Mouse (Mus musculus) stomach, embryonic 14.5 days (tissue): ENCODE data around the gene Trio. TPM values are rescaled to one million over a fixed set of nuclear protein-coding genes. Genes with fewer than 3 reads are reported as not detected.

Source experiments
- ATAC-seq: fragments of 200-750 bp; cut with Nextera tagmentation; 2 replicates; pipeline ENCODE4 v1.8.0; 2017; ENCODE audit warnings: low read depth, moderate TSS enrichment; ENCODE audit not compliant: insufficient number of reproducible peaks, insufficient read depth, low FRiP score
- H3K27ac ChIP-seq: fragments of 300-500 bp; sonication (generic); 2 replicates; pipeline ENCODE4 v1.5.1; 2014; ENCODE audit warnings: mild to moderate bottlenecking, low read length, moderate library complexity, mixed read lengths
- H3K27me3 ChIP-seq: fragments of 300-500 bp; sonication (generic); 2 replicates; pipeline ENCODE4 v1.6.1; 2014; ENCODE audit warnings: low read length, control low read depth, mixed read lengths; ENCODE audit not compliant: control insufficient read depth, insufficient read depth
- H3K36me3 ChIP-seq: fragments of 300-500 bp; sonication (generic); 2 replicates; pipeline ENCODE4 v1.6.1; 2014; ENCODE audit warnings: mild to moderate bottlenecking, control low read depth, low read length, moderate library complexity, mixed read lengths; ENCODE audit not compliant: control insufficient read depth, insufficient read depth
- H3K4me1 ChIP-seq: fragments of 300-500 bp; sonication (generic); 2 replicates; pipeline ENCODE4 v1.6.1; 2014; ENCODE audit warnings: low read length, control low read depth, mixed read lengths; ENCODE audit not compliant: control insufficient read depth, insufficient read depth
- H3K4me2 ChIP-seq: fragments of 300-500 bp; sonication (generic); replicated peaks from 2 replicates; pipeline ENCODE4 v1.6.1; 2014; ENCODE audit warnings: low read depth, low read length, control low read depth
- H3K4me3 ChIP-seq: fragments of 300-500 bp; sonication (generic); 2 replicates; pipeline ENCODE4 v1.5.1; 2014; ENCODE audit warnings: low read depth, low read length, control low read depth
- H3K9ac ChIP-seq: fragments of 300-500 bp; sonication (generic); replicated peaks from 2 replicates; pipeline ENCODE4 v1.6.1; 2014; ENCODE audit warnings: low read depth, mild to moderate bottlenecking, control low read depth, low read length, moderate library complexity, mixed read lengths
- H3K9me3 ChIP-seq: fragments of 300-500 bp; sonication (generic); 2 replicates; pipeline ENCODE4 v1.6.1; 2016; ENCODE audit warnings: low read depth, low read length, control low read depth; ENCODE audit not compliant: control insufficient read depth
- WGBS: fragments of 180-500 bp; shearing (Covaris S2); extraction: QIAGEN DNeasy Blood & Tissue Kit; methylation state at CpG from one replicate; pipeline ENCODE4 v1.1.7; 2014; 5-methylcytosine and 5-hydroxymethylcytosine counted together
- polyA plus RNA-seq: library from polyadenylated mRNA; unstranded; fragments of >200 nt; fragmentation: Nextera tagmentation; extraction: Ambion mirVana; gene quantifications from 2 replicates; pipeline ENCODE4 v1.2.1, GENCODE M21; 2014

Gene Trio
- polyA plus RNA-seq, 1 experiment from 2014 or later: 54.2 TPM

DNA sequence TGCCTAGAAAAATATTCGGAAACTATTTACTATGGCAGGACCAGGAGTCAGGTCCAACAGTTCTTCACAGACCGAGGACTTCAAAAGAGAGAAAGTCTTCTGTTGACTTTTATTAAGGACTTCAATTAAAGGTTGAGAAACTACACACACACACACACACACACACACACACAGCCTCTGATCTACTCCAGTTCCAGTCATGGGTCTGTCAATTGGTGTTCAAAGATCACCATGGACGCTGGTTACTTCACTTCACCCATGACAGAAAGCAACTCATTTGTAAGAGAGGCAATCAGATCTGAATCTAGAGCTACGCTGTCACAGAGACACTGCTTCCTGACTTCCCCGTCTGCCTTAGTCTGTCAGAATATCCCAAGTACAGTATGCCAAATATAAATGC, 33.1 kb downstream of the Trio start:
- H3K4me3 ChIP-seq: no peak overlapping the region
- no peak for ATAC-seq
- H3K9me3 ChIP-seq: no peaks in the 10 kb centered on the region
- 43% methylated on average over 5 of the region's 5 CpGs for WGBS
- peaks cover 38% of the 10 kb centered on the region for H3K4me1 ChIP-seq
- H3K9ac ChIP-seq: no peak overlapping the region
- H3K27me3 ChIP-seq: no peaks in the 10 kb centered on the region
- H3K4me2 ChIP-seq: no peak overlapping the region
- no peaks in the 10 kb centered on the region for H3K36me3 ChIP-seq
- peak overlapping the region; percentile 64; the same call in 1 of the 2 replicates for H3K27ac ChIP-seq

- 52% methylated on average over 6 of the region's 6 CpGs for WGBS
- no peak overlapping the region for H3K4me3 ChIP-seq
- no peak overlapping the region for H3K4me2 ChIP-seq
- H3K9me3 ChIP-seq: no peaks in the 10 kb centered on the region
- peaks cover 33% of the 10 kb centered on the region for H3K4me1 ChIP-seq
- no peak overlapping the region for H3K9ac ChIP-seq
- ATAC-seq: no peak
- peak overlapping the region; percentile 64; the same call in 1 of the 2 replicates for H3K27ac ChIP-seq
- H3K27me3 ChIP-seq: no peaks in the 10 kb centered on the region
- H3K36me3 ChIP-seq: no peaks in the 10 kb centered on the region
Observed at GRCm38 (mm10) chr15:27991892-27992593, 33.6 kb downstream of the Trio start.

GRCm38 (mm10) chr15:27991066-27991701, 34.5 kb downstream of the Trio start:
- no peak for ATAC-seq
- peaks cover 29% of the 10 kb centered on the region for H3K4me1 ChIP-seq
- no peaks in the 10 kb centered on the region for H3K36me3 ChIP-seq
- WGBS: 74% methylated on average over 17 of the region's 17 CpGs
- H3K9ac ChIP-seq: no peak overlapping the region
- H3K9me3 ChIP-seq: no peaks in the 10 kb centered on the region
- no peak overlapping the region for H3K4me2 ChIP-seq
- no peak overlapping the region for H3K4me3 ChIP-seq
- no peak overlapping the region for H3K27ac ChIP-seq
- H3K27me3 ChIP-seq: no peaks in the 10 kb centered on the region

- peaks cover 12% of the 10 kb centered on the region for H3K4me1 ChIP-seq
- no peaks in the 10 kb centered on the region for H3K27me3 ChIP-seq
- WGBS: 65% methylated on average over 7 of the region's 7 CpGs
- H3K9me3 ChIP-seq: no peaks in the 10 kb centered on the region
- no peak overlapping the region for H3K27ac ChIP-seq
- no peak for ATAC-seq
- H3K4me2 ChIP-seq: no peak overlapping the region
- no peaks in the 10 kb centered on the region for H3K36me3 ChIP-seq
- no peak overlapping the region for H3K9ac ChIP-seq
- H3K4me3 ChIP-seq: no peak overlapping the region
Observed at GRCm38 (mm10) chr15:27987979-27988378, 37.7 kb downstream of the Trio start.

- Histone ChIP-seq H3K9me3 (no peaks in the 10 kb centered on the region), H3K27ac (no peak overlapping the region), H3K9ac (no peak overlapping the region), H3K4me3 (no peak overlapping the region), H3K4me1 (peaks cover 14% of the 10 kb centered on the region), H3K27me3 (no peaks in the 10 kb centered on the region), H3K4me2 (no peak overlapping the region), H3K36me3 (no peaks in the 10 kb centered on the region)
- 77% methylated on average over 2 of the region's 2 CpGs for WGBS
- ATAC-seq: no peak
Observed at GRCm38 (mm10) chr15:27984881-27985280, 40.8 kb downstream of the Trio start.

- Histone ChIP-seq H3K4me1 (peaks cover 14% of the 10 kb centered on the region), H3K36me3 (no peaks in the 10 kb centered on the region), H3K27me3 (no peaks in the 10 kb centered on the region), H3K9me3 (no peaks in the 10 kb centered on the region), H3K4me2 (no peak overlapping the region), H3K27ac (no peak overlapping the region), H3K9ac (no peak overlapping the region), H3K4me3 (no peak overlapping the region)
- ATAC-seq: no peak
- 47% methylated on average over 13 of the region's 13 CpGs for WGBS
Observed at GRCm38 (mm10) chr15:27981764-27982500, 43.7 kb downstream of the Trio start.

- 46% methylated on average over 3 of the region's 3 CpGs for WGBS
- Histone ChIP-seq H3K9ac (no peak overlapping the region), H3K27ac (no peak overlapping the region), H3K36me3 (no peaks in the 10 kb centered on the region), H3K9me3 (no peaks in the 10 kb centered on the region), H3K4me2 (no peak overlapping the region), H3K4me3 (no peak overlapping the region), H3K4me1 (peaks cover 14% of the 10 kb centered on the region), H3K27me3 (no peaks in the 10 kb centered on the region)
- ATAC-seq: no peak
Observed at GRCm38 (mm10) chr15:27981258-27981657, 44.4 kb downstream of the Trio start.

DNA sequence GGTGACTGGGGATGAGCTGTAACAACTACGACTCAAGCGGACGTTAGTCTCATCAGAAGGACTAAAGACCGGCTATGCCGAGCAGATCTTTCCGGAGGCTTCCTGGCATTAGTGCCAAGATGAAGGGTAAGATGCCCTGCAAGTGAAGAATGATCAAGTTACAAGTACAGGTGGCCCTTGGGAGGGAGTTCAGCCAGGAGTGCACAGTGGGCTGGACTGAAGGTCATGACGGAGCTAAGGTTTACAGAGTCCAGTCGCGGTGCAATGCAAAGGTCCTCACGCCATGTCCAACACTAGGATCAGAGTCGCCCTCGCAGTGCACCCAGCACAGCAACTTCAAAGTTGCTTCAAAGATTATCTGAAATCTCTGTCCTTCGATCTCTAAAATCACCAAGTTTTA, 45.2 kb downstream of the Trio start:
- Histone ChIP-seq H3K4me3 (no peak overlapping the region), H3K9ac (no peak overlapping the region), H3K9me3 (no peaks in the 10 kb centered on the region), H3K4me2 (no peak overlapping the region), H3K27me3 (no peaks in the 10 kb centered on the region), H3K27ac (no peak overlapping the region), H3K4me1 (peaks cover 14% of the 10 kb centered on the region), H3K36me3 (no peaks in the 10 kb centered on the region)
- ATAC-seq: no peak
- 78% methylated on average over 13 of the region's 13 CpGs for WGBS
